Mouse (Mus musculus): ENCODE data around the gene Zfp619.
"Not testable (repeated sequence)": the region's sequence is repeated elsewhere in the genome, so short reads cannot be mapped to it uniquely, and the experiment has no call there.

Zfp619 gene

DNA sequence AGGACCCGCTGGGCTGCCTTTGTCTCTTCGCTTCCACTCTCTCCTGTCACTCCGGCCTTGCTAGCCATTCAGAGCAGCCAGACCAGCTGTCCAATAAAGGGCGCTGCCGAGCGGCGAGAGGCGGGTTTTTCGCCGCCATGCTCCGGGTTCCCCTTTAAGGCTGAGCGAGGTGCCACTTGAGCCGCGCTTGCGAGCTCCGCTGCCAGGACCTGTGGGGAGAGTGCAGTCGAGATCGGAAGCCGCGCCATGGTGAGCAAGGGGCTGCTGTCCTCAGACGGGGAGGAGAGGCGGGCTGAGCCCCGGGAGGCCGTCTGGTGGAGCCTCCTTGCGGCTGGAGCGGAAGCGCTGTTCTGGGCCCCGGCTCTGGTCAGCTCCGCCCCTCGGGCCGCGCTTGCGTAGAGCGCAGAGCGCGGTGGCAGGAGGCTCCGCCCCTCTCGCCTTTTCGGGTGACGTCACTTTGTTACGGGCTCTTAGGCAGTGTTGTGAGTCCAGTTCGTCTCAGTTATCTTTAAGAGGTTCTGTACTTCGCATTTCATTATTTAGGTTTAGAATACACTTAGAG, at the start of gene Zfp619:
Gene Zfp619 (plus strand): TSS at position 151 of the 562 bp plus-strand sequence.
- peak; percentile 94 to 96 for DNase-seq

GRCm38 (mm10) chr7:39479013-39479412, 38.6 kb upstream of the Zfp619 start:
- DNase-seq, result no peak

DNA sequence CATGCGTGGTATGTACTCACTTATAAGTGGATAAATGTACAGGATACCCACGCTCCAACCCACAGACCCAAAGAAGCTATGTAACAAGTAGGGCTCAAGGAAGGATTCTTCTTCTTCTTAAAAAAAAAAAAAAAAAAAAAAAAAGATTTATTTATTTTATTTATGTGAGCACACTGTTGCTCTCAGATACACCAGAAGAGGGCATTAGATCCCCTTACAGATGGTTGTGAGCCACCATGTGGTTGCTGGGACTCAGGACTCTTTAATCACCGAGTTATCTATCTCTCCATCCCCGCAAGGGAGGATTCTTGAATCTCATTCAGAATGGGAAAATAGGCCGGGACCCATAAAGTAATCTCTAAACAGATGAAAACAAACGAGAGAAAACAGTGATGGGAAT, 33.2 kb upstream of the Zfp619 start:
- no peak for DNase-seq

GRCm38 (mm10) chr7:39487159-39487853, 30.3 kb upstream of the Zfp619 start:
- peak; percentile 22 to 36 for DNase-seq

GRCm38 (mm10) chr7:39487854-39488205, 29.7 kb upstream of the Zfp619 start:
- no peak for DNase-seq

DNA sequence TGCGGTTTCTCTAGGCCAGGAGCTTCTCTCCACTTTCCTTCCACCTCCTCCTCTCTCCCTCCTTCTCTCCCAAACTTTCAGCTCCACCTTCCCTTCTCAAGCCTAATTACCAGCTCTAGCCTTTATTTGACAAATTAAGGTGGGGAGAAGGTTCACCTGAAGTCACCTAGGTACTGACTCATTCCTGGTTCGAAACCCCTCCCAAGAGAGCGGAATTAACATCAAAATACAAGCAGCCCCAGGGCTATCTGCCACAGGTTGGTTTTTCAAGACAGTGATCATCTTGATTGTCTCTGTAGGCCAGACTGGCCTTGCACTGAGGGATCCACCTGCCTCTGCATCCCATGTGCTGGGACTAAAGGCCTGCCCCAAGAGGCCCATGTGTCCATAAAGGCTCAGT, 22.9 kb upstream of the Zfp619 start:
- no peak for DNase-seq

DNA sequence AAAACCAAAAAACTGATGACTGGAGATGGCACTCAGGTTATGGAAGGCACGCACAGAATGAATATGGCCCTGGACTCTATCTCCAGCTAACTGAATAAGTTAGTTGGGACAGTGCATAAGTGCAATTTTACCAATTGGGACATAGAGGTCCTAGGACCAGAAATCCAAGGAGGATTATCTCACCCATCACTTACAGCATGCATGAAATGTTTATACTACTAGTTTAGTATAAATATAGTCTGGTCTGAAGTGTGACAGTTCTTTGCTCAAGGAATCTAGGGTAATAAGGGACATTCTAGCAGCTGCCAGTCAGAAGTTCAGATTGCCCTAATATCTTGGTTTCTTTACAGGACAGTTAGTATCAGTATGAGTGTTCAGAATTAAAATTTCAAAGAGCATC, 13.5 kb upstream of the Zfp619 start:
- no peak for DNase-seq

GRCm38 (mm10) chr7:39518362-39518761, 796 bp downstream of the Zfp619 start:
- peak; percentile 17 to 21 for DNase-seq

DNA sequence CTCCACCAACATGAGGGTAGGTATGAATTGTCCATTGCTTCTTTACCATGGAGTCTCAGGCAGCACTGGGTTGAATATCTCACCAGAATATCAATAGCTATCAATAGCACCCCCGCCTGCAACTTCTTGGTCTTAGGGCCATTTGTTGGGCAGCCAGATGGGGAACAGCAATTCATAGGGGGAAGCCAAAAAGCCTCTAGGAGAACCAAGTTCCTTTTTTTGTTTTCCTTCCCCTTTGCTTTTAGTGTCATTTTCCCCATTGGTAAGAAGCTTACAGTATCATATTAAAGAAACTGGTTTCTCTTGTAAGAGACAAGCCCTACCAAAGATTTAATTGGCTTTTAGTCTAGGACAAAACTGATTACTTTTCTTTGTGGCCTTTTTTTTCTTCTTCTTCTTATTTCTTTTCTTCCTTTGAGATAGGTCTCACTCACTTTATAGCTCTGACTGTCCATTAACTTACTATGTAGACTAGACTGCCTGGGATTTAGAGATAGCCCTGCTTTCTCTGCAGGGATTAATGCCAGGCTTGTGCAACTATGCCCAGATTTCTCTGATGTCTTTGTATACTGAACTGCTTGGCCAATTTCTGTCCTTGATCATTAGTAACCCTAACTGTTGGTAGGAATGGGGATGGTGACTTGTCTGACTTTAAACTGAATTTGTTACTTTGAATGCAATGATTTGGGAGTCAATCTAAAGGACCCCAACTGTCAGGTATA, 6.3 kb downstream of the Zfp619 start:
- DNase-seq, result no peak

GRCm38 (mm10) chr7:39543151-39543550, 25.6 kb downstream of the Zfp619 start:
- peak; percentile 31 to 32 for DNase-seq

DNA sequence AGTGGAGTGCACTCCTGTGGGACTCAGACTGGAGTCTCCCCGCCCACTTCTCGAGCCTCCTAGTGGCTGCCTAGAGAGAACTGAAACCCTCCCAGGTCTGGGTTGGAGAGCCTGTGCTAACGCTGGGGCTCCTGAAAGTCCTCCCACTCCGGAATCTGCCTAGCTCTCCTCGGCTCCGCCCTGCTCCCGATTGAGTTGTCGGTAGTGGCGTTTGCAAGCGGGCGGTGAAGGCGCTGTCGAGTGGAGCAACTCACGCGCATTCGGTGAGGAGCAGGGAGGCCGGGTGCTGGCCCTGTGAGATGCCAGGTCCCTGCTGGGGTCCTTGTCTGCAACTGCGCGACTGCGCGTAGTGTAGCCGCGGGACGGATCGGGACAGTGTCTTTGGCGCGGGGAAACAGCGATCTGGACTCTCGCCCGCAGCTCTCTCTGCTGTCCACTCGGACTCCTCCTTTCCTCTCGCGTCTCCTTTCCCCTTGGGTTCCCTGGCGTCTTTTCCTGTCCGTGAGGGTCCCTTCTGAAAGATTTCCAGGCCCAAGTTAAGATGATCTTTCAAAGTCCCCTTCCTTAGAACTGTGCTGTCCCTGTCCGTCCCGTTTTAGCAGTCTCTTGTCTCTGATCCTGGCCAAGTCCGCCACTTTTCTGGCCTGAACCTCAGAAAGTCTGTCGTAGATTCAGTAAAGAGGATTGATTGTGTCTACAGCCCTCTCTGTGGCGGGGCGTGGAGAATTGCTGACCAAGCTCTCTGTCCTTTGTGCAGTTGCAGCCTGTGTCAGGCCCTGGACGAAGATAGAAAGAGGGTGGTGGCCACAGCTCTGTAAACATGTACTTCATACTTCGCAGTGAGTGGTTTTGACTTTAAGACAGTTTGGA, 26.9 kb downstream of the Zfp619 start:
- DNase-seq, result peak; percentile 82 to 90

DNA sequence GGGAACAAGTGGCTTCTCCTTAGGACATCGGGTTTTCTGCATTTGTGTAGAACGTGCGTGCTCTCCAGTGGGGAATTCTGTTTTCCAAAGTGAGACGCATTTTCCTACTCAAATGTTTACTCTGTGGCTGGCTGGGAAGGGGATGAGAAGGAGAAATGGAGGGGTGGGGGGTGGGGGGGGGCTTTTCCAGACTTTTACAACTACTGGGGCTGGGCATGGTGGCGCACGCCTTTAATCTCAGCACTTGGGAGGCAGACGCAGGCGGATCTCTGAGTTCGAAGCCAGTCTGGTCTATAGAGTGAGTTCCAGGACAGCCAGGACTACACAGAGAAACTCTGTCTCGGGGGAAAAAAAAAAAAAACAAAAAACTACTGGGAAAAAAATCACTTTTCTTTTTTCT, 27.6 kb downstream of the Zfp619 start:
- DNase-seq, result peak in 1 of 2 experiments; percentile 12

DNA sequence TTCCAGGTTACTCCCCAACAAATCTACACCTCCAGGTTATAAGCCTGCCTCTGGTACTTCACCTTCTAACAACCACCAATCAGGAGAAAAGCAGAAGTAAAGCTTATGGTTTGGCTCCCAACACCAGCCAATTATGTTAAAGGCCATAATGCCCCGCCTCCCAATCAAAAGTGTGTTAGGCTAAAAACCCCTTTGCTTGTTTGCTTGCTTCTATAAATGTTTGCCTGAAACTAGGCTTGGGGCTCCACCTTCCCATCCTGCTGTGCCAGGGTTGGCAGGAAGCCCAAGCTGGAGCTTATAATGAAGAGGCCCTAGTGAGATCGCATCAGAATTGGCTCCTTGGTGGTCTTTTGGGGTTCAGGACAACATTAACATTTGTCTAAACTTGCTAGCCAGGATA, 31.8 kb downstream of the Zfp619 start:
- peak; percentile 29 to 30 for DNase-seq

DNA sequence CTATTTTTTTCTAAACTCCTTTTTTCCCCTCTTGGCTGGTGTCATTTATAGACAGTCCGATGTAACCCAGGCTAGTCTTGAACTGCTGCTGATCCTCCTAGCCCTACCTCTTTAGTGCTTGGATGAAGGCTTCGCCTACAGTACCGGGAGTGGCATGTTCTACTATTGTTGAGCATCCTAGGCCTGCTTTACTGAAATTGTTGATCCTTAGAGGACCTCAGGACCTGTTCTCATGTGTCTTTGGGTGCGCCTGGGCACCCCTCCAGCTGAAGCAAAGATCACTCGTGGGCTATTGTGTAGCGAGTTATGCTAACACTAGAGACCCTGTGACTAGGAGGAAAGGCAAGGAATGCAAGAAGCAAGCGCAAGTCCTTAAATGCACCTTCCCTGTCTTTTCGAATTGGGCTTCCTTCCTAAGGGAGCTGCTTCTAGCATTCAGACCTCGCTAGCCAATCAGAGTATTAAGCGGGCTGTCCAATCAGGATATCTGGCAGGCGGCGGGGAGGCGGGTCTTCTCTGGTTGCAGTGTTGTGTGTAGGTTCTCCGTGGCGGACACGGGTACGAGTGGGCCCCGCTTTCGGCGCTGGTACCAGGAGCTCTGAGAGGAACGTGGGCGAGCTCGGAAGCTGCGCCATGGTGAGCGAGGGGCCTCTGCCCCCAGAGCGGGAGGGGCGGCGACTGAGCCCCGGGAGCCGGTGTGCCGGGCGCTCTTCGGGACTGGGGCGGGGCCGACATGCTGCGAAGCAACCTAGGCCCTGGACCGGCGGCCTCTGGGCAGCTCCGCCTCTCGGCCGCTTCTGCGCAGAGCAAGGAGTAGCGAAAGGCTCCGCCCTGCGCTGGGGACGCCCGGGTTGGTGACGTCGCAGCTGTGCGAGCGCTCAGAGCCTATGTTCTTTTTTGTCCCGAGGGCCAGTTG, 34.7 kb downstream of the Zfp619 start:
- DNase-seq, result peak; percentile 95 to 97

DNA sequence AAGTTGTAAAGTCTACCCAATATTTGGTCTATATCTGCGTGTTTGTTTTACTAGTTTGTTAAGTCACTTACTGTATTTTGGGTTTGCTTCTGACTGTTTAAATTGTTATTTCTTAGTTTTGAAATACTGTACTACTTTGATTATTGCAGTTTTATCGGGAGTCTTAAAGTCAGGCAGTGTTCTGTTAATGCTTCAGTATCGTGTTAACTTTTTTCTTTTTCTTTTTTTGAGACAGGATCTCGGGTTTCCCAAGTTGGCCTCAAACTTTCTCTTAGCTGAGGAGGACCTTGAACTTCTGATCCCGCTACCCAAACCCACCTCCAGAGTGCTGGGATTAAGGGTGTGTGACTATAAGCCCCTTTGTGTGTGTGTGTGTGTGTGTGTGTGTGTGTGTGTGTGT, 35.4 kb downstream of the Zfp619 start:
- peak in 1 of 2 experiments; percentile 7 for DNase-seq

DNA sequence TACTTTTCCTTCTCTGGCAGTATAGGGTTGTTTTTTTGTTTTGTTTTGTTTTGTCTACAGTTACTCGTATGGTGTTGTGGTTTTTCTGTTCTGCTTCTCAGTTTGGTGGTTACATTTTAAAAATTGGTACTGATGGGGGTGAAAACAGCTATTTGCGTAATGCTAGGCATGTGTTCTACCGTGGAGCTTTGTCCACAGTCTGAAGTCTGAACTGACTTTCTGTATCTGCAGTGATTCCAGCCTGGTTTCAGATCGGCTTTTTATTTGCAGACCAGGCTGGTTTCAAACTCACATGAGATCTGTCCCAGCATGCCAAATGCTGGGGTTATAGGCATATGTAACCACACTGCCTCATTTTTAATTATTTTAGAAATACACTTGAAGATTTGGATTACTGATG, 36.3 kb downstream of the Zfp619 start:
- no peak for DNase-seq

GRCm38 (mm10) chr7:39580066-39580465, 62.5 kb downstream of the Zfp619 start:
- no peak for DNase-seq

GRCm38 (mm10) chr7:39580601-39581000, 63.0 kb downstream of the Zfp619 start:
- DNase-seq, result no peak

DNA sequence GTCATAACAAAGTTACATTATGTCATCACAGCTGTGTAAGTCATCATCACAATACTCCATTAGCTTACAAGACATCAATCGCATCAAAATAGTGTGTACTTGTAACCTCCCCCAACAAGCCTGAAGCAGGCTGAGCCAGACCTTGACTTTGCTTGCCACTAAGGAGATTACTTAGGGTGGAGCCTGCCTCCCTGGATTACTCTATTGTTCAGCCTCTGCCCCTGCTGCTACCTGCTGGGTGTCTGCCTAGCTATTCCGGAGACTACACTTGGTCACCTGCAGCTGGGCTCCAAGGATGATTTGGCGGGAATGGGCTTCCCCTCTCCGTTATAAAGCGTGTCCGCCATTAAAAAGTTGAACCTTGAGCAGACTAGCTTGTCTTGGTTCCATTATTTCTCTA, 69.3 kb downstream of the Zfp619 start:
- not testable (repeated sequence) for DNase-seq

DNA sequence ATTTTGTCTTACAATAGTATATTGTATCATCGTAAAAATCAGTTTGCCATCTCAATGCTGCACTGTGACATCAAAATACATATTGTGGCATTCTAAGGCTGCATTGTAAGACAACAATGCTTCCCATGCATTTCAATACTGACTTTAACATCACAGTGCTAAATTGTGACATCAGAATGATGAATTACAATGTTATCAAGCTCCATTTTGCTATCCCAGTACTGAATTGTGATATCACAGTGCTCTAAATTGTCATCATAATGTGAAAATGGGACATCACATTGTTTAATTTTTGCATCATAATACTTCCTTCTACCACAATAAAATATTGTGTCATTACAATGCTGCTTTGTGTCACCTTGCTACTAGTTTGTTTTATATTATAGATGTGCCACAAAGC, 70.5 kb downstream of the Zfp619 start:
- no peak for DNase-seq

DNA sequence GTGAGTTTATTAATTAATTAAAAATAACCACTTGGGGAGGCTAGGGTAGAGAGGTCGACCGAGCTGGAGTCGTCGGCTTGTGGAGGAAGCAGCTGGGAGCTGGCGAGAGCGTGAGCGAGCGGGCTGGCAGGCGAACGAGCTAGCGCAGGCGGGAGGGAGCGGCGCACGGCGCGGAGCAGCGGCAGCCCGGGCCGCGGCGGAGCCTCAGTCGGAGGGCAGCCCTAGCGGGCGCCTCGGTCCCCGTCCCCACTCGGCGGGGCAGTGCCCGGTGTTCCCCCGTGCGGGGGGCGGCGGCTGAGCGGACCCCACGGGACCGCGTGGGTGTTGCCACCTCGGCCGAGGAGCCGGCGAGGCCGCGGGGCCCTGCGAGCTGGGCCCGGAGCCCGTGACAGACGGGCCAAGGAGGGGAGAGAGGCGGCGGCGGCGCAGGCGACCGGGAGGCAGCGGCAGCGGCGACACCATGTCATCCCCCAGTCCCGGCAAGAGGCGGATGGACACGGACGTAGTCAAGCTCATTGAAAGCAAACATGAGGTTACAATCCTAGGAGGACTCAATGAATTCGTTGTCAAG, 71.0 kb downstream of the Zfp619 start:
- DNase-seq, result peak; percentile 30 to 47

- not testable (repeated sequence) for DNase-seq
Observed at GRCm38 (mm10) chr7:39589044-39589443, 71.5 kb downstream of the Zfp619 start.
